Mouse (Mus musculus) thymus, adult 2 months (tissue): ENCODE results near the gene Tchp. TPM values are rescaled to one million over a fixed set of nuclear protein-coding genes. Genes with fewer than 3 reads are reported as not detected.

Experiments used
- DNase-seq: peaks from one replicate; pipeline ENCODE4 v3.0.0; 2021
- H3K27ac ChIP-seq: fragments of 200-500 bp; 2 replicates; pipeline ENCODE4 v1.5.1; 2012; ENCODE audit warnings: low read length, control low read depth; ENCODE audit not compliant: control insufficient read depth, insufficient read depth
- H3K27me3 ChIP-seq: fragments of 200-500 bp; 2 replicates; pipeline ENCODE4 v1.6.1; 2012; ENCODE audit warnings: mild to moderate bottlenecking, low read length, moderate library complexity, mixed read lengths; ENCODE audit not compliant: control insufficient read depth, insufficient read depth
- H3K36me3 ChIP-seq: fragments of 200-500 bp; 2 replicates; pipeline ENCODE4 v1.6.1; 2012; ENCODE audit warnings: mild to moderate bottlenecking, low read length, moderate library complexity; ENCODE audit not compliant: control insufficient read depth, insufficient read depth
- H3K4me1 ChIP-seq: fragments of 200-500 bp; replicated peaks from 2 replicates; pipeline ENCODE4 v1.6.1; 2012; ENCODE audit warnings: low read length; ENCODE audit not compliant: control insufficient read depth, insufficient read depth
- H3K4me3 ChIP-seq: fragments of 200-500 bp; 2 replicates; pipeline ENCODE4 v1.5.1; 2012; ENCODE audit warnings: mild to moderate bottlenecking, low read length, control low read depth, moderate library complexity; ENCODE audit not compliant: control insufficient read depth, insufficient read depth
- CTCF ChIP-seq: fragments of 200-500 bp; IDR thresholded peaks from 2 replicates; pipeline ENCODE4 v1.5.1; 2012; ENCODE audit warnings: mild to moderate bottlenecking, control low read depth, low read length, moderate library complexity, borderline replicate concordance; ENCODE audit not compliant: control insufficient read depth, poor library complexity, insufficient read depth; ENCODE audit errors: extremely low read depth
- POLR2A ChIP-seq: fragments of 200-500 bp; IDR thresholded peaks from 2 replicates; pipeline ENCODE4 v1.6.1; 2012; ENCODE audit warnings: mild to moderate bottlenecking, low read length, control low read depth, moderate library complexity; ENCODE audit not compliant: control insufficient read depth, poor library complexity, insufficient read depth; ENCODE audit errors: extremely low read depth
- WGBS: fragments of 180-500 bp; shearing (Covaris S2); methylation state at CpG from one replicate; pipeline ENCODE4 v1.1.7; 2018; 5-methylcytosine and 5-hydroxymethylcytosine counted together
- polyA plus RNA-seq: library from polyadenylated mRNA; depleted of rRNA; stranded (reverse); fragments of >200 nt; gene quantifications from 2 replicates; pipeline ENCODE4 v1.2.3, GENCODE M21; 2012

Tchp gene
- polyA plus RNA-seq, 1 experiment: 25.6 TPM

GRCm38 (mm10) chr5:114690633-114691567 is 16.7 kb upstream of the Tchp start, which contains the start of gene Gltp:
TSS of gene Gltp (minus strand) at chr5:114690984.
- Histone ChIP-seq H3K27me3 (no peaks in the 10 kb centered on the region), H3K27ac (peak within 1 kb of the TSS; percentile 21; the same call in 1 of the 2 replicates), H3K4me3 (peak within 1 kb of the TSS; percentile 91), H3K4me1 (peaks cover 26% of the 10 kb centered on the region), H3K36me3 (no peaks in the 10 kb centered on the region)
- WGBS: 8% methylated on average over 75 of the region's 75 CpGs
- TF ChIP-seq POLR2A (peak; percentile 84), CTCF (peak; percentile 68; the same call in 1 of the 2 replicates)
- peak; percentile 96 for DNase-seq

GRCm38 (mm10) chr5:114695775-114696174 is 11.8 kb upstream of the Tchp start:
- no peak for DNase-seq
- WGBS: 77% methylated on average over 5 of the region's 5 CpGs
- H3K4me3 ChIP-seq: no peak overlapping the region
- H3K36me3 ChIP-seq: no peaks in the 10 kb centered on the region
- H3K27me3 ChIP-seq: no peaks in the 10 kb centered on the region
- TF ChIP-seq CTCF (no peak), POLR2A (no peak)
- peaks cover 5% of the 10 kb centered on the region for H3K4me1 ChIP-seq
- no peak overlapping the region for H3K27ac ChIP-seq

GRCm38 (mm10) chr5:114696939-114697338 is 10.6 kb upstream of the Tchp start:
- H3K4me1 ChIP-seq: no peaks in the 10 kb centered on the region
- 94% methylated on average over 17 of the region's 17 CpGs for WGBS
- no peaks in the 10 kb centered on the region for H3K27me3 ChIP-seq
- H3K4me3 ChIP-seq: no peak overlapping the region
- no peak overlapping the region for H3K27ac ChIP-seq
- H3K36me3 ChIP-seq: no peaks in the 10 kb centered on the region
- DNase-seq: no peak
- no peak for TF ChIP-seq CTCF
- TF ChIP-seq POLR2A: no peak

- Histone ChIP-seq H3K4me1 (no peaks in the 10 kb centered on the region), H3K27me3 (no peaks in the 10 kb centered on the region), H3K27ac (no peak overlapping the region), H3K4me3 (no peak overlapping the region), H3K36me3 (no peaks in the 10 kb centered on the region)
- DNase-seq: no peak
- 95% methylated on average over 19 of the region's 19 CpGs for WGBS
- TF ChIP-seq CTCF (no peak), POLR2A (no peak)
Measured at GRCm38 (mm10) chr5:114698044-114698746, 9.4 kb upstream of the Tchp start.

- Histone ChIP-seq H3K4me3 (peak overlapping the region; percentile 16; the same call in 1 of the 2 replicates), H3K4me1 (no peaks in the 10 kb centered on the region), H3K27me3 (no peaks in the 10 kb centered on the region), H3K36me3 (no peaks in the 10 kb centered on the region), H3K27ac (no peak overlapping the region; the same call in 1 of the 2 replicates)
- WGBS: 31% methylated on average over 7 of the region's 7 CpGs
- TF ChIP-seq CTCF (no peak), POLR2A (no peak)
- DNase-seq: no peak
Measured at GRCm38 (mm10) chr5:114699015-114699414, 8.5 kb upstream of the Tchp start.

GRCm38 (mm10) chr5:114702403-114703392 is 4.9 kb upstream of the Tchp start:
- WGBS: 84% methylated on average over 14 of the region's 14 CpGs
- H3K36me3 ChIP-seq: no peaks in the 10 kb centered on the region
- no peak overlapping the region for H3K27ac ChIP-seq
- H3K4me1 ChIP-seq: no peaks in the 10 kb centered on the region
- no peak for TF ChIP-seq CTCF
- TF ChIP-seq POLR2A: no peak
- H3K27me3 ChIP-seq: no peaks in the 10 kb centered on the region
- no peak overlapping the region for H3K4me3 ChIP-seq
- no peak for DNase-seq
